Mouse (Mus musculus): Measurements from ENCODE around the gene Tnfrsf1b.
"Not testable (repeated sequence)": the region's sequence is repeated elsewhere in the genome, so short reads cannot be mapped to it uniquely, and the experiment has no call there.

Tnfrsf1b gene

DNA sequence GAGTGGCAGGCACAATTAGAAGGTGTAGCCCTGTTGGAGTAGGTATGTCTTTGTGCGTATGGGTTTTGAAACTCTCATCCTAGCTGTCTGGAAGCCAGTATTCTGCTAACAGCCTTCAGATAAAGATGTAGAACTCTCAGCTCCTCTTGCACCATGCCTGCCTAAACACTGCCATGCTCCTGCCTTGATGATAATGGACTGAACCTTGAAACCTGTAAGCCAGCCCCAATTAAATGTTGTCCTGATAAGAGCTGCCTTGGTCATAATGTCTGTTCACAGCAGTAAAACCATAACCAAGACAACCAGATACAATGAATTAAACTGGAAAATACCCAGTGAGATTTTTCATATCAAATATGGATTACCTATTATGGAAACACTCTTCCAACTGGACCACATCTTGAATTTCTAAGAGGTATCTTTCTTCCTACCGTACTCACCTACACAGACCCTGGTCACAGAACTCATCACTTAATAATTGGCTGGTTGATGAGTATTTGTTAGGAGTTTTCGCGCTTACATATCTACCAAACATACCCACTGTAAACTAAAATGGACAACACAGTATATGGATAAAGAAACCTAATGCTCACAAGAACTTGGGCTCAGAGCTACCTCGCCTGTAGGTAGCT, 67.6 kb downstream of the Tnfrsf1b start:
- DNase-seq (ENCODE audit: low spot score) = no peak

- not testable (repeated sequence) for DNase-seq (ENCODE audit: low spot score)
These were observed 81.1 kb downstream of the Tnfrsf1b start for GRCm38 (mm10) chr4:145165542-145165941.

- DNase-seq (ENCODE audit: low spot score) = no peak
These were observed 82.6 kb downstream of the Tnfrsf1b start for GRCm38 (mm10) chr4:145164111-145164510.
